Mouse (Mus musculus): Measurements from ENCODE around the gene Xcr1.

- no peak for TF ChIP-seq NRF1 (IDR thresholded peaks at IDR 0.05; ENCODE audit: low read depth, low read length)
- TF ChIP-seq USF2 (conservative IDR thresholded peaks at IDR 0.05; ENCODE audit: low read depth, low read length) = no peak
- no peak for TF ChIP-seq ETS1 (conservative IDR thresholded peaks at IDR 0.05; ENCODE audit: low read depth, low read length)
- no peak for TF ChIP-seq JUND (conservative IDR thresholded peaks at IDR 0.05; ENCODE audit: low read depth, low read length)
- TF ChIP-seq GABPA (IDR thresholded peaks at IDR 0.05; ENCODE audit: insufficient replicate concordance, low read depth, low read length) = no peak
- no peak for TF ChIP-seq MAZ (IDR thresholded peaks at IDR 0.05; ENCODE audit: low read depth, low read length)
- TF ChIP-seq UBTF (IDR thresholded peaks at IDR 0.05; ENCODE audit: low read depth, low read length) = no peak
- TF ChIP-seq CTCF (conservative IDR thresholded peaks at IDR 0.05 in 1 of 2, IDR thresholded peaks at IDR 0.05 in 1 of 2; ENCODE audit: low read depth in 2 of 2, low read length in 2 of 2) = no peak
- TF ChIP-seq POLR2A (IDR thresholded peaks at IDR 0.05; ENCODE audit: low read depth, low read length) = no peak
- no peak for TF ChIP-seq ZKSCAN1 (IDR thresholded peaks at IDR 0.05; ENCODE audit: borderline replicate concordance, low read depth, low read length)
- no peak for TF ChIP-seq TBP (conservative IDR thresholded peaks at IDR 0.05; ENCODE audit: low read depth, low read length)
- no peak for TF ChIP-seq CHD2 (IDR thresholded peaks at IDR 0.05; ENCODE audit: low read length)
Observed at GRCm38 (mm10) chr9:123872049-123872448, 10.2 kb upstream of the Xcr1 start.

All from CH12.LX (cell line).